Mouse (Mus musculus) limb, embryonic 14.5 days (tissue): Measurements from ENCODE around the gene Dbnl. TPM values are rescaled to one million over a fixed set of nuclear protein-coding genes. Genes with fewer than 3 reads are reported as not detected.

ENCODE experiments used
- ATAC-seq: fragments of 200-750 bp; cut with Nextera tagmentation; 2 replicates; pipeline ENCODE4 v1.8.0; 2017; ENCODE audit warnings: low read depth, moderate number of reproducible peaks, moderate TSS enrichment; ENCODE audit not compliant: low FRiP score
- DNase-seq: peaks from one replicate; pipeline ENCODE4 v3.0.0-alpha.2; 2015; ENCODE audit warnings: low spot score
- H3K27ac ChIP-seq: fragments of 300-500 bp; sonication (generic); replicated peaks from 2 replicates; pipeline ENCODE4 v1.5.1; 2014; ENCODE audit warnings: low read depth, mild to moderate bottlenecking, low read length, moderate library complexity, mixed read lengths
- H3K27me3 ChIP-seq: fragments of 300-500 bp; sonication (generic); 2 replicates; pipeline ENCODE4 v1.6.1; 2014; ENCODE audit warnings: low read length, mixed read lengths; ENCODE audit not compliant: control insufficient read depth, insufficient read depth
- H3K36me3 ChIP-seq: fragments of 300-500 bp; sonication (generic); 2 replicates; pipeline ENCODE4 v1.6.1; 2014; ENCODE audit warnings: mild to moderate bottlenecking, low read length, moderate library complexity, mixed read lengths; ENCODE audit not compliant: control insufficient read depth, insufficient read depth
- H3K4me1 ChIP-seq: fragments of 300-500 bp; sonication (generic); 2 replicates; pipeline ENCODE4 v1.6.1; 2014; ENCODE audit warnings: antibody characterized with exemption, low read length, mixed read lengths; ENCODE audit not compliant: control insufficient read depth, insufficient read depth
- H3K4me2 ChIP-seq: fragments of 300-500 bp; sonication (generic); replicated peaks from 2 replicates; pipeline ENCODE4 v1.6.1; 2014; ENCODE audit warnings: low read depth, mild to moderate bottlenecking, low read length, moderate library complexity; ENCODE audit not compliant: severe bottlenecking
- H3K4me3 ChIP-seq: fragments of 300-500 bp; sonication (generic); replicated peaks from 2 replicates; pipeline ENCODE4 v1.5.1; 2014; ENCODE audit warnings: low read length
- H3K9ac ChIP-seq: fragments of 300-500 bp; sonication (generic); 2 replicates; pipeline ENCODE4 v1.6.1; 2014; ENCODE audit warnings: mild to moderate bottlenecking, low read depth, low read length, moderate library complexity; ENCODE audit not compliant: severe bottlenecking
- H3K9me3 ChIP-seq: fragments of 300-500 bp; sonication (generic); 2 replicates; pipeline ENCODE4 v1.6.1; 2016; ENCODE audit warnings: low read length; ENCODE audit not compliant: control insufficient read depth
- POLR2A ChIP-seq: fragments of 200-500 bp; IDR thresholded peaks from 2 replicates; pipeline ENCODE4 v1.8.0; 2012; ENCODE audit warnings: inconsistent platforms, mild to moderate bottlenecking, moderate library complexity, borderline replicate concordance; ENCODE audit not compliant: insufficient read depth, insufficient read length; ENCODE audit errors: extremely low read depth
- WGBS: fragments of 180-500 bp; shearing (Covaris S2); extraction: QIAGEN DNeasy Blood & Tissue Kit; methylation state at CpG from one replicate; pipeline ENCODE4 v1.1.7; 2014; 5-methylcytosine and 5-hydroxymethylcytosine counted together
- polyA plus RNA-seq, 2 experiments: library from polyadenylated mRNA; depleted of rRNA in 1 of 2; stranded (reverse) in 1 of 2; unstranded in 1 of 2; fragments of >200 nt; fragmentation: Nextera tagmentation in 1 of 2; extraction: Ambion mirVana in 1 of 2; gene quantifications; 2 replicates each; pipeline versions ENCODE4 v1.2.1 to v1.2.3; 2012 to 2014

The Dbnl gene
- polyA plus RNA-seq, 2 experiments: 89.9 to 107 TPM

DNA sequence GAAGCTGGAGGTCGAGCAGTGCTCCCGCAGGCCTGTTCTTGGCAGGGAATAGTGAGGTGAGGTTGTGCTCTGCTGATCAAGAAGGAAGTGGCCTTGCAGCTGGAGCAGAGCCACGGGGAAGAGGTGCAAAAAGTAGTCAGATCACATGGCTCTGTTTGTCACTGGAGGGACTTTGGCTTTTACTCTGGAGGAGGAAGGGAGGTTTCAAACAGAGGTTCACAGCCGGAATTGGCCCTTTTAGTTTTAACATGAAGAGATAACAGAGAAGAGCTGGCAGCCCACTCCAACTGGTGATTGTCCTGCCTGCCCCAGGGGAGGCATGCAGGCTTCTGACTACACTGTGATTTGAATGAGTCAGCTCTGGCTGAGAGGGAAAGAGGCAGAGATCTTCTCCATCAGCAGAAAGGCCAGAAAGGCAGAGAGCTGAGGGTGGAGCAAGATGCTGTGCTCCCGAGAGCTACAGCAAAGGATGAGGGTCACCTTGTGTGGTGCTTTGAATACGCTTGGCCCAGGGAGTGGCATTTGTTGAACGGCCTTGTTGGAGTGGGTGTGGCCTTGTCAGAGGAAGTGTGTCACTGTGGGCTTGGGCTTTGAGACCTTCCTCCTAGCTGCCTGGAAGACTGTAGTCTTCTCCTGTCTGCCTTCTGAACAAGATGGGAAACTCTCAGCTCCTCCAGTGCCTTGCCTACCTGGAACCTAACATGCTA is 58.5 kb downstream of the Dbnl start:
- no peak for TF ChIP-seq POLR2A
- Histone ChIP-seq H3K36me3 (no peaks in the 10 kb centered on the region), H3K4me1 (peaks cover 12% of the 10 kb centered on the region), H3K9me3 (no peaks in the 10 kb centered on the region), H3K27me3 (no peaks in the 10 kb centered on the region), H3K27ac (no peak overlapping the region), H3K4me2 (no peak overlapping the region), H3K4me3 (no peak overlapping the region), H3K9ac (no peak overlapping the region)
- 65% methylated on average over 7 of the region's 7 CpGs for WGBS
- DNase-seq (no peak), ATAC-seq (no peak)

DNA sequence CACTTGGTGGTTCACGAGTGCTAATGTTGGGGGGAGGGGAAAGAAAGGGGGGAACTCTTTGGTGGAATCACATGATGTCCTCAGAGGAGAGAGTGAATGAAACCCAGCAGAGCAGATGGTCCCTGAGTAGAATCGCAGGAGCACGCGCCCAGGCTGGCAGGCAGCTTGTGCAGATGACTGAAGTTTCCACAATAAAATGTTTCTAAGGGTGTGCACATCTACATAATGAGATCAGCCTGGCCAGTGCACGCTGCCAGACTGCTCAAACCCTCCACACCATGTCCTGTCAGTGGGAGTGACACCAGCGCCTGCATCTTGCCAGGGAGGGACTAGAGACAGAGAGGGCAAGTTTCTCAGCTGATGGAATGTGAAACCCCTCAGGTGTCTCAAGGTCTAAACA is 60.5 kb downstream of the Dbnl start:
- Histone ChIP-seq H3K4me2 (no peak overlapping the region), H3K27ac (no peak overlapping the region), H3K4me3 (no peak overlapping the region), H3K36me3 (no peaks in the 10 kb centered on the region), H3K9me3 (no peaks in the 10 kb centered on the region), H3K9ac (no peak overlapping the region), H3K4me1 (peaks cover 15% of the 10 kb centered on the region), H3K27me3 (no peaks in the 10 kb centered on the region)
- no peak for TF ChIP-seq POLR2A
- no peak for ATAC-seq
- WGBS: 26% methylated on average over 6 of the region's 6 CpGs
- DNase-seq: peak; percentile 49

DNA sequence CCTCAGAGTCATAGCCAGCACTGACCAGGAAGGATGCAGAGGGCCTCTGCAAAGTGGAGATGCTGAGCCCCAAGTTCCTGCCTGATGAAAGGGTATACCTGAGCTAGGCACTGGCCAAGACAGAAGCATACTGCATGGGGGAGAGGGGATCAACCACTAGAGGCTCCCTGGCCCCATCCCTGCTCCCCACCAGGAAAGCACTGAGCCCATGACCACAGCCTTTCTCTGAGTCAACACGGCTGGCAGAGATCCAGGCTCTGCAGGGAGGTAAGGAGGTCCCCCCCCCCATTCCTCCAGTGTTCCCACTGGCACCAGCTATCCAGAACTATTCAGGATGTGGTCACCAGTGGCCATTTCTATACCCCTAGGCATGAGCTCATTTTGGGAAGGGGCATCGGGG is 61.0 kb downstream of the Dbnl start:
- H3K9me3 ChIP-seq: no peaks in the 10 kb centered on the region
- no peak overlapping the region for H3K4me3 ChIP-seq
- WGBS: 56% methylated on average over 2 of the region's 2 CpGs
- DNase-seq (no peak), ATAC-seq (no peak)
- no peaks in the 10 kb centered on the region for H3K36me3 ChIP-seq
- TF ChIP-seq POLR2A: no peak
- H3K4me2 ChIP-seq: no peak overlapping the region
- peaks cover 15% of the 10 kb centered on the region for H3K4me1 ChIP-seq
- no peak overlapping the region for H3K27ac ChIP-seq
- H3K9ac ChIP-seq: no peak overlapping the region
- H3K27me3 ChIP-seq: no peaks in the 10 kb centered on the region

DNA sequence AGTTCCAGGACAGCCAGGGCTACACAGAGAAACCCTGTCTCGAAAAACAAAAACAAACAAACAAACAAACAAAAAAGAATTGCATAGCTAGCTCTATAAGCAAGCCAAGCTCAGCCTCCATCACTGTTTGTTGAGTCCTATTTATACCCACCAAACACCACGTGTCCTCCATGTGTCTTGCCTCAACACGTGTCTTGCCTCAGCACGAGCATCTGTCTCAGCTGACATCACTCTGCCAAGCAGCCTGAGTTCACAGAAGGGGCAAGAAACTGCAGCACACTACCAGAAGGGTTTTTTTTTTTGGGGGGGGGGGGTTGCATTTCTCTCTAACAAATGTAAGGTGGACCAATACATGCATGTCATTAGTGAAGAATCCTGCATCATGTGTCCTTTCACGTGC is 62.2 kb downstream of the Dbnl start:
- Histone ChIP-seq H3K27ac (no peak overlapping the region), H3K4me2 (no peak overlapping the region), H3K36me3 (no peaks in the 10 kb centered on the region), H3K9ac (no peak overlapping the region), H3K4me3 (no peak overlapping the region), H3K4me1 (peaks cover 16% of the 10 kb centered on the region), H3K27me3 (no peaks in the 10 kb centered on the region), H3K9me3 (no peaks in the 10 kb centered on the region)
- DNase-seq: no peak
- 57% methylated on average over 5 of the region's 5 CpGs for WGBS
- ATAC-seq: no peak
- no peak for TF ChIP-seq POLR2A

Other genes starting within 250 kb of the Dbnl start
- 18.9 and 19.6 TPM in 2 replicates for gene Ccdc117, start 246.3 kb upstream of the Dbnl start, polyA plus RNA-seq (2012; rRNA removed)
- 20.9 and 21.8 TPM in 2 replicates for gene Ccdc117, start 246.3 kb upstream of the Dbnl start, polyA plus RNA-seq (2014; fragmentation: Nextera tagmentation; extraction: Ambion mirVana)
- 0.03 TPM in 1 of 2 replicates, not detected in the other for gene Ankrd36, start 218.8 kb upstream of the Dbnl start, polyA plus RNA-seq (2012; rRNA removed)
- gene Ankrd36, start 218.8 kb upstream of the Dbnl start, polyA plus RNA-seq (2014; fragmentation: Nextera tagmentation; extraction: Ambion mirVana): not detected in 2 replicates
- gene Mrps24, start 72.8 kb upstream of the Dbnl start, polyA plus RNA-seq (2012; rRNA removed): 124 and 135 TPM in 2 replicates
- gene Mrps24, start 72.8 kb upstream of the Dbnl start, polyA plus RNA-seq (2014; fragmentation: Nextera tagmentation; extraction: Ambion mirVana): 197 and 219 TPM in 2 replicates
- 17.1 and 21.5 TPM in 2 replicates for gene Urgcp, start 26.1 kb upstream of the Dbnl start, polyA plus RNA-seq (2012; rRNA removed)
- 21.7 and 23.4 TPM in 2 replicates for gene Urgcp, start 26.1 kb upstream of the Dbnl start, polyA plus RNA-seq (2014; fragmentation: Nextera tagmentation; extraction: Ambion mirVana)
- 46.8 and 55.3 TPM in 2 replicates for gene Pgam2, start 15.2 kb downstream of the Dbnl start, polyA plus RNA-seq (2012; rRNA removed)
- gene Pgam2, start 15.2 kb downstream of the Dbnl start, polyA plus RNA-seq (2014; fragmentation: Nextera tagmentation; extraction: Ambion mirVana): 64.4 and 88.3 TPM in 2 replicates
- gene Polm, start 49.5 kb downstream of the Dbnl start, polyA plus RNA-seq (2012; rRNA removed): 29.5 and 40.8 TPM in 2 replicates
- 10.6 and 11.1 TPM in 2 replicates for gene Polm, start 49.5 kb downstream of the Dbnl start, polyA plus RNA-seq (2014; fragmentation: Nextera tagmentation; extraction: Ambion mirVana)
- 60.6 and 70.9 TPM in 2 replicates for gene Aebp1, start 73.5 kb downstream of the Dbnl start, polyA plus RNA-seq (2012; rRNA removed)
- gene Aebp1, start 73.5 kb downstream of the Dbnl start, polyA plus RNA-seq (2014; fragmentation: Nextera tagmentation; extraction: Ambion mirVana): 51.7 and 53.7 TPM in 2 replicates
- 158 and 206 TPM in 2 replicates for gene Pold2, start 89.8 kb downstream of the Dbnl start, polyA plus RNA-seq (2012; rRNA removed)
- gene Pold2, start 89.8 kb downstream of the Dbnl start, polyA plus RNA-seq (2014; fragmentation: Nextera tagmentation; extraction: Ambion mirVana): 95.7 and 95.8 TPM in 2 replicates
- gene Myl7, start 110.3 kb downstream of the Dbnl start, polyA plus RNA-seq (2012; rRNA removed): 0.19 and 0.36 TPM in 2 replicates
- gene Myl7, start 110.3 kb downstream of the Dbnl start, polyA plus RNA-seq (2014; fragmentation: Nextera tagmentation; extraction: Ambion mirVana): 0.92 and 1.00 TPM in 2 replicates
- gene Gck, start 161.6 kb downstream of the Dbnl start, polyA plus RNA-seq (2012; rRNA removed): 0.83 and 1.7 TPM in 2 replicates
- 0.74 and 2.6 TPM in 2 replicates for gene Gck, start 161.6 kb downstream of the Dbnl start, polyA plus RNA-seq (2014; fragmentation: Nextera tagmentation; extraction: Ambion mirVana)
- 79.0 and 81.0 TPM in 2 replicates for gene Ykt6, start 167.2 kb downstream of the Dbnl start, polyA plus RNA-seq (2012; rRNA removed)
- gene Ykt6, start 167.2 kb downstream of the Dbnl start, polyA plus RNA-seq (2014; fragmentation: Nextera tagmentation; extraction: Ambion mirVana): 33.2 and 34.8 TPM in 2 replicates